Mouse (Mus musculus) cerebellum, adult 2 months (tissue): Measurements from ENCODE around the gene Tbc1d15.

Experiments
- CTCF ChIP-seq: fragments of 200-500 bp; IDR thresholded peaks from 2 replicates; pipeline ENCODE4 v1.5.1; 2011; ENCODE audit warnings: low read depth, mild to moderate bottlenecking, control low read depth, low read length, moderate library complexity, borderline replicate concordance; ENCODE audit not compliant: insufficient read depth
- POLR2A ChIP-seq: fragments of 200-500 bp; IDR thresholded peaks from 2 replicates; pipeline ENCODE4 v1.6.1; 2011; ENCODE audit warnings: low read length, control low read depth, borderline replicate concordance; ENCODE audit not compliant: insufficient read depth

DNA sequence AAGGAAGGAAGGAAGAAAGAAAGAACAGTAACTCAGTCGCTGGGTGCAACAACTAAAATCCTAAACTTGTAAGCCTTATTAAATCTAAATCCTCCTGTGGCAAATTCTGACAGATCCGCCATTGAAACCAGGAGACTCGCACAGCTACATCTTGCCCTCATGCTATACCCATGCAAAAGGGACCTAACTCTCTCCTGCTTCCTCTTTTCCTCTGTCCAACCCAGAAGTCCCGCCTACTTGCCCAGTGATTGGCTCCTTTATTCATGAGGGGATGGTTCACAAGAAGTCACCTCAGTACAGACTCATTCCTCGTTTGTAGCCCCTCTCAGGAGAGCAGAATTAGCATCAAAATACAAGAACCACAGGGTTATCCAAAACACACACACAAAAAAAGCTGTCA, 20.4 kb upstream of the Tbc1d15 start:
- no peak for TF ChIP-seq POLR2A
- no peak for TF ChIP-seq CTCF
